Mouse (Mus musculus) WW6 (cell line): Measurements from ENCODE around the gene Tex12.

Source experiments
- DNase-seq: peaks from one replicate; pipeline ENCODE4 v3.0.0-alpha.2; 2013; ENCODE audit warnings: low read depth, low spot score

The Tex12 gene

DNA sequence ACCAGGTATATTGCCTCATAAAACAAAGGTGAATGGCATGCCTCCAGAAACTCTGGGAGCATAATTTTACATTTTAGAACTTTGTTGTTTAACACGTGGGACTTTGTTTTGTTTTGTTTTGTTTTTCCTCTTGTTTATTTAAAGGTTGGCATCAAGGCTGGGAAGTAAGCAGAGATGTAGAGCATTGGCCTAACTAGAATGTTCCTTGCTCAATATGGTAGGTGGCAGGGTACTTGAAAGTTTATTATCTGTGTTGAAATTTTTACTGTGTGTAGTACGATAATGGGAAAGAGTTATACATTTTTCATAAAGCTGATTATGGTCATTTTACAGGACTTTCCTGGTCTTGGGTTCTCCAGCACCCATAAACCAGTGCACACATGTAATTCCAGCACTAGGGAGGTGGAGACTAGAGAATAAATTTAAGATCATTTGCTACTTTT, 814 bp upstream of the Tex12 start:
- no peak for DNase-seq

DNA sequence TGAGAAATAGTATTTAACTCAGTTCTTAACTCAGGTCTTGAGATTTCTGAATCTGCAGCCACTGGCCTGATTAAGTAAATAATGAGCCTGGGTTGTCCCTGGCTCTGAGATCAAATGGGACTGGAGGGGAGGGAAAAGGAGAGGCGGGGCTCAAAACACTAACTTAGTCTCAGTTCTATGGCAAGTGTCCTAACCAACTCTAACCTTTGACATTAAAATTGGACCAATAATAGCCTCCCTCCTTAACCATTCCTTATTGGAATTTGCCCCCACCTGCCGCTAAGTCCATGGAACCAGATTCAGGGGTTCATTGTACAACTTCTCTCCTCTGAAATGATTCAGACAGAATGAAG, 6.1 kb downstream of the Tex12 start, which contains the start of gene Bco2:
TSS of gene Bco2 (minus strand) at position 88 of the 353 bp plus-strand sequence.
- no peak for DNase-seq

DNA sequence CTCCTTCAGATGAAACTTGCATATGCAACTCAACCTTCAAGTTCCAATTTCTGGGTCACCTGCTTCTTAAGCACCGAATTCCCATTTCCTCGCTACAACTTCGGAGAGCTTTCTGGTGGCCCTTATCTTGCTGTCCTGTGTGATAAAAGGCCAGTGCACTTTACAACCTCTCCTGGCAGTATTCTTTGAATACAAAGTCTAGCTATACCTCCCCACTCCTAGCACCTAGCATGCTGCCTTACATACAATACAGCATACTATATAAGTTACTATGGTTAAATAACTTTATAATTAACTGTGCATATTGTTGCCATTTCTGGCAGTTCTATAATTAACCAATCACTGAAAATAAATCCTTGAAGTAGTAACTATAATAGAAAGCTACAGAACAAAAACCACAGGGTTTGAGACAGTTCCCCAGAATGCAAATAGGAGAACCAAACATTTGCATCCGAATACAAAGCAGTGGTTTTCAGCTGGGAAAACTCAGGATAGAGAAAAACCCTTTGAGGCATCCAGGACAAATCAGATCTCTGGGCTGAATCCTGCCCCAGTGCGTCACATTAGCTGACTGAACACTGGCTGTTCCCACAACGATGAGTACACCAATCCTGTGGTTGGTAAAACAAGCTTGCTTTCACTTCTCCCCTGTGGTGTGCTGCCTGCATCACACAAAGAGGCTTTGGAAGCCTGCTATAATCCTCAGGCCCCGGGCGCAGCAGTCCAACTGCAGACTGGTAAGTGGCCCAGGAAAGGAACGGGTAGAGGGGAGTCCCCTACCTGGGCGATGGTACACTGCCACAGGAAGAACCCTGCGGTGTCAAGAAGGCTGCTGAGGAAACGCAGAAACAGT, 6.7 kb downstream of the Tex12 start, which contains the start of gene Il18:
TSS of gene Il18 (plus strand) at position 587 of the 853 bp plus-strand sequence.
- peak; percentile 28 for DNase-seq

DNA sequence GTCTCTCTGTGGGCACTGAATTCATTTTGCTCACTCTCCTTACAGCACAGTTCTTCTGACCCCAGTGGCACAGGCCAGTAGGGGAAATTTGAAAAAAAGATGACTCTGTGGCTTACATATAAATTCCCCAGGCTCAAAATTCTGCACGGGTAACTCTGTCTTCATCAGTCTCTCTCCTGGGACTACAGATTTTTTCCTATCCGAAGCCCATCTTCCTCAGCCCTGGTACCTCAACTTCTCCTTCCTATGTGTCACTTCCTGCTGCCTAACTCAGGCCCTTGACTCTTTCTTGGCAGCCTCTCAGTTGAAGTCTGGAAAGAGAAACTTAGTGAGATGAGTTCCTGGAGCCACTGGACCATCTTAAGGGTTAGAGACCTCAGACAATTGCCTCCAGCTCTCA, 7.6 kb downstream of the Tex12 start:
- DNase-seq, result no peak

DNA sequence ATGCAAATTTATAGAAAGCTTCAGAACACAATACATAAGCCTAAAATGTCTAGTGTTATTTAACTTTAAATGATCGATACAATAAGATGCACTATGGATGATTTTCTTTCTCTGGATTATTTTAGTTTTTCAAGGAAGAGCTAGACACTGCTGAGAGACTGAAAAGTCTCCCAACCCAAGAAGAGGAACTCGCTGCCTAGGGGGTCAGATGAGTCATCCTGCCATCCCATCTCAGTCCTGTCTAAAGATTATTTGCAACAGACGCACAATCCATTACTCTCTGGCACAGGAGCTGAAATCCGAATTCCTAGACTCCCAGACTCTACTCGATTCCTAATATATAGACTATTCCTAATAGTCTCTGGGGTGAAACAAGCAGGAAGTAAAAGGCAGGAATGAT, 8.9 kb downstream of the Tex12 start:
- DNase-seq, result no peak

DNA sequence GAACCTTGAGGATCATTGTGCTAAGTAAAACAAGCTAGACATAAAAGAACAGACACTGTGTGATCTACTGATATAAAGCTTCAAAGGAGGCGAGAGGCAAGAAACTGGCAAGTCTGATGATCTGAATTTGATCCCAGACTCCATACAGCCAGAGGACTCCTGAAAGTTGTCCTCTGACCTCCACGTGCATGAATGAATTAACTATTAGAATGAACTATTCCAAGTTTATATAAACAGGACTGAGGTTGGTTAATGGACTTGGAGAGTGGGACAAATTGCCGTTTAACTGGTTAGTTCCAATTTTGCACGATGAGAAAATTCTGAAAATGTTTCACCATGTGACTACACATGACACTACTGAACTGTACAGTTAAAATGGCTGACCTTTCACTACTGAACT, 12.2 kb downstream of the Tex12 start:
- no peak for DNase-seq

DNA sequence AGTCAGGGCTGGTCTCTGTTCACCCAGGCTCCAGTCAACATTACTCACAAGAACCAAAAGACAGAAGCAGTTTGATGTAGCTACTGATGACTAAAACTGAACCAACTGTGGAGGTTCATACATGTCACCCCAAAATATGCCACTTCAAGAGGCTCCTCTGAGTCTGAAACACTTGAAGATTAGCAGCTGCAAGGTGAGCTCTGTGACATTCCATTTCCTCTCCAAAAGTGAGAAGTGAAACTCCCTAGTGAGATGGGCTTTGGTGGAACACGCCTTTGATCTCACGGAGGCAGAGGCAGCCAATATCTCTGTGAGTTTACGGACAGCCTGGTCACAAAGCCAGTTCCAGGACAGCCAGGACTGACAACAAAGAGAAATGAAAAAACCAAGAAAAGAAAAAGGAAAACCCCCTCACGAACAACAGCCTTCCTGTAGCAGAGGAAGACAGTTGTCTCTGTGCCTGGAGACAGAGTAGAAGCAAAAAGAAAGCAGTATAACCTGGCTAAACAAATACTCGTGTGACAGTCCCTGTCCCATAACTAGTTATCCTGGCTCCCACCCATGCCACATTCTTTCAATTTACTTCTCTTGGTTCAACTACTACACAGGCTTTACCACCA, 13.2 kb downstream of the Tex12 start:
- no peak for DNase-seq

DNA sequence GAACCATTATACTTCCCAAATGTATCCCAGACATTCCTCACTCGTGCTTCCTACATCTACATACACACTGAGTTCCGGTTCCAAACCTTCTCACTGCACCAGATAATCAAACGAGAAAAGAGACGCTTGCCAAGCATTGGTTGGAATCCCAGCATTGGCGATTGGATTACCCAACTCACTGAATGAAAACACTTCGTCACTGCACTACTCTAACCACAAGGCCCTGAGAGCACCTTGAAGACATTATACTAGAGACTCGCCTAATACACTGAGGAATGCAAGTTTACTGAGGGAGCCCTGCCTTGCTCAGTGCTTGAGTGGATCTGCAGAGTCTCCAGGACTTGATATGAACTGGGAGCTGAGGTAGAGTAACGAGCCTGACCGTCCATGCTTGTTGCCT, 18.7 kb downstream of the Tex12 start:
- no peak for DNase-seq

DNA sequence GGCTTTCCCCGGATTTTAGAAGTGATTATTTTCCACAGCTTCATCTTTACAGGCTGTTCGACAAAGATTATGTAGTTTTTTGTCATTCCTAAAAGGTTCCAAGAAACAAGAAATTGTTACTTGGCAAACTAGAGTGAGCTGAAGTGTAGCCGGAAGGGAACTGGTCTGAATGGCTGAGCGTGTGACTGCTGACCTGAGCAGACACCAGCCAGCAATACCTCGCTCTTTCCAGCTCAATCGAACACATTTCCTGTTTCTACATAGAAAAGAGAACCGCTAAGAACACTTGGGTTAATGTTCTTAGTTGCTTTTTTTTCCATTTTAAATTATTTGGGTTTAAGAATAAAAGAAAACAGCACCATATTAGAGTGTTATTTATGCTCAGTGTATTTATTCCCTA, 21.0 kb downstream of the Tex12 start:
- DNase-seq, result no peak

DNA sequence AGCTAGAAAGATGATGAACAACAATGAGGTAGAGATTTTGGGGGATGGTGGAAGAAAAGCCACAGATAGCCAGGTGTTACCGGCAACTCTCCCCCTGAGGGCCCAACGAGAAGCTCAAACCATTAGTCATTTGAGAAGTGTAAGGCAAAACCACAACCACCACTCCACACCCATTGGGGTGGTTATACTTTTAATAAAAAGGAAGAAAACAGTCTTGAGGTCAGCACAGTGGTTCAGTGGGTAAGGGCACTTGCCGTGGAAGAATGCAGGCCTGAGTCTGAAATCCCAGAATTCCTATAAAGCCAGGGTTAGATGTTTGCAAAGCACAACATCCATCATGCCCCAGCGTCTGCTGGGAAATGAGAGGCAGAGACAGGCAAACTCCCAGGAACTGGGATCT, 23.8 kb downstream of the Tex12 start:
- no peak for DNase-seq

DNA sequence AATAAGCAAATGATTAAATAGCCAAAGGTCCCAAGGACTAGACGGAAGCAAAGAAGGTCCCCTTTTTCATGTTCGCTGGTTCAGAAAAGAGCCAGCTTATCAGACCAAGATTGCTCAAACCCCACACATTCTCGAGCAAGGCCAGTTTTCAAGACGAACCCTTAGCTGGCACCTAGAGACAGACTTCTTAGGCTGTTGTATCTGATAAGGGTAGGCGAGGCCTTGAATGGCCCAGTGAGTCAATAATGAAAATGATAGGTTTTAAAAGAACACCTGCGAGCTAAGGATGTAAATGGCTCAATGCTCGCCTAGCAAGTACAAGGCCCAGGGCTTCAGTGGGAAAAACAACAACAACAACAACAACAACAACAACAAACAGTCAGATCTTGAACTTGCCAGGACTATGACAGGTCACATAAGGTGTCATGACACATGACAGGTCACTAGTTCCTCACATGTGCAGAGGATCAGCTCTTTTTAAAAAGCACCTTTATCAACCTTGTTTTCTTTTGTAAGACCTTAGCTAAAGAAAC, 24.5 kb downstream of the Tex12 start:
- no peak for DNase-seq

DNA sequence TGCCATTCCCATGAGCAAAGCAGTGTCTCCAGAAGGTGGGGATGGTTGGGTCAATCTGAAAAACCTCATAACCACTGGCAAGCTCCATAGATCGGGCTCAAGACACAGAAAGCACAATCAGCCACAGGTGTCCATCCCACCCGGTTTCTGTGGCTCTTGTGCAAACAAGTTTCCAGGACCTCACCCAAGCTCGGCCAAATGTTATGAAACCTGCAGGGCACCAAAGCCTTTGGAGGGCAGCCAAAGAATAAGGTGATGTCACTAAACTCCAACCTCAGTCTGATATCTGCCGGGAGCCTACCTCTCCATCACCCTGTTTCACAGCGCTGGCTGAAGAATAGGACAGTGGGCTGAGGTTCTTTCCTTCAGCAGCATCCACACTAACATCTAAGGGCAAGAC, 25.2 kb downstream of the Tex12 start:
- DNase-seq, result no peak

DNA sequence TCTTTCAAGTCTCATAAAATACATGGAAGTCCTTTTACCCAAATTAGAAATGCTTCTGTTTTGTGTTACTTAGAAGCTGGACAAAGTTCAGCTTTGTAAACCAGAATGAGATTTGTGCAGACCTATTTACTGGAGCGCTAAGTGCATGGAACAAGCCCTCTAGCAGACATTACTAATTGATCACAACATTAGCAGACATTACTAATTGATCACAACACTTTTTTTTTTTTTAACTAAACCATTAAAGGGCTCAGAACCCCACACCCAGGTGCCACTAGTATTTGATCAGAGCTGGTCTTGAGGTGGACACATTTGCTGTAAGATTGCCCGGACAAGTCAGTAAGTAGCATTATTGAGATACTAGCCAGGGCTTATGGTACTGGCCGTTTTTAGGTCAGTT, 27.3 kb downstream of the Tex12 start:
- DNase-seq, result no peak

DNA sequence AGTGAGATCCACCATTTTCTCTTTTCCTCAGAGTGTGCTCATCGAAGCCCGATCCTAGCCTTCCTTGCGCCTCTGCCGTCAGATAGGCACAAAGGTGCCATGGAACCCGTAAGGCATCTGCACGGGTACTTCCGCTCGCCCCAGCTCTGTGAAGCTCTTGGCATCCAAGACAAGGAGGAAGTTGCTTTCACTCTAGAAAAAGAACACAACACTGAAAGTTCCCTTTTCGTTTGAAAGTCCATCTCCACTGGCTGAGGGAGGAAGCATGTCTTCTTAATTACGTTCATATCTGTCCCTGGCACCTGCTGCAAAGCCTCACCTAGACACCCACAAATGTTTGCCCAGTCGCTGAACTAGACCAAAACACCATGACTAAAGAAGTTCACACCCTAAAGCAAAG, 27.8 kb downstream of the Tex12 start:
- DNase-seq, result no peak

DNA sequence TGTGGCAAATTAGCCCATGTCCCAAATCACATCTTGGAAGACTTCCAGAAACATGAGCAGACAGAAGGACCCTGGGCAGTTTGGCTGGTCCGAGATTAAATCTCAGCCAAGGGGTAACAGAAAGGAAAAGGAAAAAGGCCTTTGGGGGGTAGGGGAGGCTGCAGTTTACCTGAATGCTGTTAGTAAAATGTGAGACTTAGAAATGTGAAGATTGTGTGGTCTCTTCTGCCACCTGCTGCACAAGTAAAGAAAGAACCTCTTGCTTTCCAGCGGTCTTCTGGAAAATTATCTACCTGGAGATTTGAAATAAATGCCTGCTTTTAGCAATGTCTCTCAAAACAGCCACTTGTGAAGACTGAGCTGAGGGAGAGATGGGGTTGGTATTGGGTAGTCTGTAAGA, 30.2 kb downstream of the Tex12 start:
- no peak for DNase-seq

DNA sequence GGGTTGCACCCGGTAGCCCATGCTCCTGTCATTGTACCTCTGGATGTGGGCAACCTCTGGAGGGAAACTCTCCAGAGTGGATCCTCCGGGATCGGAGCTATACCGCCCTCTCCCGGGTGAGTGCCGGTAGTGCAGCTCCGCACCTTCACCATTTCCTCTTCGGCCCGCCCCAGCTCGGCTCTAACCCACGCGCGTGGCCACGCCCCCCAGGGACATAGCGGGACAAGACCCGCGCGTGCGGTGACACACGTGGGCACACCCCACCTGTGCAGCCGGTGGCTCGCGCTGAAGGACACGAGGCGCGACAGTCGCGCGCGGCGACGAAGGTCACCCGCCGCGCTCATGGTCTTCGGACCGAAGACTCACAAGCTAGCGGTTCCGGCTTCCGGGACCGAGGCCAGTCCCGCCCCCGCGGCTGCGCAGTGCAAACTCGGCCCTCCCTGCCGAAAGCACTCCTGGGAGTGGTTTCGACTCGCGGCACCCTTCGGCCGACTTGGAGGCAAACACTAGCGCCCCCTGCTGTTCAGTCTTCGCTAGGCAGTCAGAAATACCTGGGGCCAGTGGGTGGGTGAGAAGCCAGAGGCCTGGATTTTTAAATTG, 32.7 kb downstream of the Tex12 start, which contains the start of gene Pts:
TSS of gene Pts (minus strand) at position 432 of the 600 bp plus-strand sequence.
- DNase-seq, result peak; percentile 92

DNA sequence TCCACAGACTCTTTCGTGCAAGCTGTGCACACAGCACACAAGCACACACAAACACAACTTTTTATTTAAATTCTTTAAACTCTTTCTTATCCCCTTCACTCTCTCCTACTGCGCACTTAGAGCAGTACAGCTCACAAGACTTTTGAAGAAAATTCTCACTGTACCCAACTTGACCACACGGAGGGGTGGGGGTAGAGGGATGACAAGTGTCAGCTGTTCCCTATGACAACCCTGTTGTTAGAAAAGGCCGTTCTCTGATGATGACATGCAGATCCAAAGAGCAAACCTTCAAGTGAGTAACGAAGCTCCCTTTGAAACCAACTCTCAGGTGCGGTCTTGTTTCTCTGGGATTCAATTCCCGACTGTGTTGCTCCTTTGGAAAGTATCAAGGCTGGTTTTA, 33.3 kb downstream of the Tex12 start:
- no peak for DNase-seq

DNA sequence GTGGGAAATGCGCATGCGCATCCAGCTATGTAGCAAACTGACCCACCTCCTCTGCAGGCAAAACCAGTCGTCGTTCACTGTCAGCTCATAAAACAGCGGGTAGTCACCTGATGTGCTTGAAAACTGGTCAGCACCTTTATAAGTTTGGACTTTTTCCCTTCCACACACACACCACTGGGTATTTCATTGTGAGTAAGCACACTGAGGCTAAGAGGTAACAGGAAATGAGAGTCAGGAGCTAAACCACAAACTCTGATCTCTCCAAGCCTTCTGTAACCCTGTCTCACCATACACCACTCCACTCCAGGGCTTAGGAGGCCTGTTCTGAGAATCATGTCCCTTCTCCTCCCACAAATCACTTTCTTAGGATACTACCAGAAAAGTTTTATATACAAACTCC, 35.5 kb downstream of the Tex12 start:
- DNase-seq, result peak; percentile 45

DNA sequence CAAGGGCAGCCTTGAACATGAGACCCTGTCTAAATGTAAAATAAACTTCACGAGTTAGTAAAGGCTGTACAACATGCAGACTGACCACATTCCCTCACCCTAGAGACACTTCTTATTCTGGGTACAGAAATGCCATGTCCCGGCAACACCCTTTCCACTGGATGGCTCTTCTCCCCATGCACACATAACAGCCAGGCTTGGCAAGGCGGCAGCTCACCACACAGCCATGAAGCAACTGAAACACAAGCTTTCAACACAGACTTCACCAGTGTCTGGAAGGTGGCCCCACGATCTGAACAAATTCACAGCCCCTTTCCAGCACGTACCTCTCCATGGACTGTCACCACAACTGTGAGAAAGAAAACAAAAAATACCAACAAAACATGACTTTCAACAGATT, 36.2 kb downstream of the Tex12 start:
- DNase-seq, result no peak

DNA sequence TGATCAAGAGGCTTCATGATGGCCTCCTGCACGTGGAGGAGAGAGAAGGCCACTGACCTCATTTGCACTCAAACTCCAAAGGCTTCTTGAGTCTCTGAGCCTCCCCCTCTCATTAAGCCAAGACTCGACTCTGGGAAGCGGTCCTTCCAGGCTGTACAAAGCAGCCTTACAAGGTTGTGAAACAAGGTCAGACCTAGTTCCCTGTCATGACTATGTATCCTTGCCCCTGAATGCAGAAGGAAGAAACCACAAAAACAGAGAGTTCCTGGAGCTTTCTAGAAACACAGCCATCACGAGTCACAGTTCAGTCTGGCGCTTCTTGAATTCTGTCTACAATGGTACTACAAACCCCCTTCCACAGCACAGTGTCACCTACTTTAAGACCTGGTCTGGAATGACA, 38.6 kb downstream of the Tex12 start:
- no peak for DNase-seq

DNA sequence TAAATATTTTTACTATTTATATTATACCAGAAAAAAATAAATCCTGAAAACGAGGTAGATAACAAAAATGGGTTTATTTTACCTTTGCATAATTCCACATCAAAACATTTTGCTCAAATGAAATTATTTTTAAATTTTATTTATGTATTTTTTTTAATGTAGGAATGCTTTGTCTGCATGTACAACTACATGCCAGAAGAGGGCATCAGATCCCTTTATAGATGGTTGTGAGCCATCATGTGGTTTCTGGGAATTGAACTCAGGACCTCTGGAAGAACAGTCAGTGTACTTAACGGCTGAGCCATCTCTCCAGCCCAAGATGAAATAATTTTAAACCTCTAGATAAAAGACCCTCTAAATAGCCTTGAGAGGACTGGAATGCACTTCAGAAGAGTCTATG, 39.6 kb downstream of the Tex12 start:
- DNase-seq, result no peak

DNA sequence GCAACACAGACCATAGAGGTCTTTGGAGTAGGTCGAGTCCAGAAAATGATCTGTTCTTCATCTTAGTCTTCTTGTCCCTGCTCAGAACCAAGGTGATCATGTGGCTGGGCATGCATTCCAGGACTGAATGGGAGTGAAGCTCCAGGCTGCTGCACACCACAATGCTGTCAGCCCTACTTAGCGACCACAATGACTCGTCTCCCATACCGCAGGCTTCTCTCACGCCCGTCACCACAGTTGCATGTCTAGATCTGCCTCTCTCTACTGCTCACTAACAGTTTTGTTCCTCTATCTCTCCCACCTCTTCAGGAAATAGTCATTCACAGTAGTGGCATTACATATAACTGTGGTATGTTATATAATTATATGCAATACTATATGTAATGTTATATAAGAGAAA, 40.4 kb downstream of the Tex12 start:
- no peak for DNase-seq

DNA sequence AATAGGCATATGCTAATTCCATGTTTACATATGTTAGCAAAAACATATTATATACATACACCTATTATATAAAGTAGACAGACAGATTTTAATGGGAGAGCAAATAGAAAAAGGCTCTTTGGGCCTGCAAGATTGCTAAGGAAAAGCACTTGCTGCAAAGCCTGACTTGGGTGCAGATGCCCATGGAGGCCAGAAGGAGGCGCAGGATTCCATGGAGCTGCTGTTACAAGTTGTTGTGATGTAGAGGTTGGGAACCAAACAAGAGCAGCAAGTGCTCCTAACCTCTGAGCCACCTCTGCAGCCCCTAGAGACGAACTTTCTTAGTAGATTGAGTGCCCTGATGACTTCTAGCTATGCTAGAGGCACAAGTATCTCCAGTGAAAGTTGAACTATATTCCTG, 42.3 kb downstream of the Tex12 start:
- peak; percentile 60 for DNase-seq
